Mouse (Mus musculus) bone marrow macrophage, adult 2 months (primary cell): ENCODE results near the gene Kif13a. TPM values are rescaled to one million over a fixed set of nuclear protein-coding genes. Genes with fewer than 3 reads are reported as not detected.

Experiments
- H3K27ac ChIP-seq: 2 replicates; pipeline ENCODE4 v1.5.1; 2012; ENCODE audit warnings: low read depth, low read length; ENCODE audit not compliant: insufficient read depth
- H3K4me1 ChIP-seq: 2 replicates; pipeline ENCODE4 v1.6.1; 2012; ENCODE audit warnings: low read length; ENCODE audit not compliant: control insufficient read depth, insufficient read depth
- H3K4me3 ChIP-seq: 2 replicates; pipeline ENCODE4 v1.5.1; 2012; ENCODE audit warnings: mild to moderate bottlenecking, low read length, moderate library complexity; ENCODE audit not compliant: insufficient read depth
- CTCF ChIP-seq: IDR thresholded peaks from 2 replicates; pipeline ENCODE4 v1.5.1; 2012; ENCODE audit warnings: low read depth, mild to moderate bottlenecking, low read length, moderate library complexity
- POLR2A ChIP-seq: IDR thresholded peaks from 2 replicates; pipeline ENCODE4 v1.6.1; 2012; ENCODE audit warnings: mild to moderate bottlenecking, low read depth, low read length, borderline replicate concordance
- polyA plus RNA-seq: library from polyadenylated mRNA; stranded (reverse); fragments of >200 nt; gene quantifications from 2 replicates; pipeline ENCODE4 v1.2.4, GENCODE M21; 2012; ENCODE audit not compliant: missing spikeins, insufficient read depth, insufficient read length

Kif13a gene
- polyA plus RNA-seq = 18.8 and 22.0 TPM in 2 replicates

DNA sequence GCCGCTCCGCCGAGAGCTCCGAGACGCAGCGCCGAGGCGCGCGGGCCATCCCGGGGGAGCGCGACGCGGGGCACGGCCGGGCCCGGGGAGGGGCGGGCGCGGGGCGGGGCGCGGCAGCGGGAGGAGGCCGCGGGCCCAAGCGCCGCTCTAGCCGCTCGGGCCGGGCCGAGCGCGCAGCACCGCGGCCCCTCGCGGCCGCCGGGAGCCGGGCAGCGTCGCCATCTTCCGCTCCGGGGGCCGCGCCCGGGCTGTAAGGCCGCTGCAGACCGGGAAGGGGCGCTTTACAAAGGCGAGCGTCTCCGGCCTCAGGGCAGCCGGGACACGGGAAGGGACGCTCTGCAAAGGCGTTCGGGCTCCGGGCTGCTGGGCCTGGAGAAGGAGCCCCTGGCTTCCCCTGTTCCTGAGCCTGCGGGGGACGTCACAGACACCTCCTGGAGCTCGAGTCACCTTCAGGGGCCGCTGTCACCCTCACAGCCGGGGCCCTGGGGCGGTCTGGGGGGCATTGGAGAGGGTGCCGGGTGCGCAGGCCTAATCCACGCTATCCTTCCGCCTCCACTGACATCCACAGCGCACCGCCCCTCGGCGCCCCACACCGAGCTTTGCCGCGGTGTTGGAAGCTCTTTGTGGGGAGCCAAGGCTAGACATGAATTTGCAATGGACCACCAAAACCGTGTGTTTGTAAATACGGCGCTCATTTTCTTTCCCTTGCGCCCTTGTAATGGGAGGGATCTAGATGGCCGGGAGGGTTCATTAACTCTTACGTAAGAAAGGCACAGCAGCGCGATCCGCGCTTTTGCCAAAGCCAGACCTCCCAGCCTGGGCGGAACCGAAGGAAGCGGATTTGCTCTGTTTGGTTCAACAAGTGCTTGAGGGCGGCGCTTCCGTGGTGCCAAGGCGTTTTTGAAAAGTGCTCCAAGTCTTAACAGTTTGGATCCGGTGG lies at the start of gene Kif13a:
Gene Kif13a (minus strand): TSS at position 149 of the 940 bp plus-strand sequence.
- Histone ChIP-seq H3K27ac (peak within 1 kb of the TSS; percentile 92), H3K4me3 (peak within 1 kb of the TSS; percentile 73), H3K4me1 (peaks cover 33% of the 10 kb centered on the region)
- no peak for TF ChIP-seq CTCF
- TF ChIP-seq POLR2A = 0 out of 2 replicates have a peak, but pooled peaks have one; percentile 45

DNA sequence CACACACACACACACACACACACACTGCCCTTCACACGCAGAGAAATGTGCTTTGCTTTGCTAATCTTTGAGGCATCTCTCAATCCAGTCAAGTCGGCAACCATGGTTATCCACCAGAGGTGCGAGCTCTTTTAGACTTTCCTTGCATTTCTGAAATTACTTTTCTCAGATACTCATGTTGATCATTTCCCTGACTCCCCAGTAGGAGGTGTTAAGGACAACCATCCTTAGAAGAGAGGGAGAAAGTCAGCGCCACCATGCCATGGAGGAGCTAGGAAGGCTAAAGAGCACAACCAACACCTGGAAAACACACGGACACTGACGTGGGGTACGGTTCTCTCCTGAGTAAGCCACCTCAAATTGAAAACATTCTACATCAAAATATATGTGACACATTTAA lies 46.9 kb upstream of the Kif13a start:
- H3K27ac ChIP-seq = no peak overlapping the region
- peaks cover 24% of the 10 kb centered on the region for H3K4me1 ChIP-seq
- no peak overlapping the region for H3K4me3 ChIP-seq
- TF ChIP-seq POLR2A = no peak
- no peak for TF ChIP-seq CTCF

GRCm38 (mm10) chr13:46975930-46976329 lies 46.3 kb upstream of the Kif13a start:
- TF ChIP-seq CTCF (no peak), POLR2A (no peak)
- peaks cover 23% of the 10 kb centered on the region for H3K4me1 ChIP-seq
- no peak overlapping the region for H3K27ac ChIP-seq
- H3K4me3 ChIP-seq = no peak overlapping the region

GRCm38 (mm10) chr13:46975031-46975551 lies 45.4 kb upstream of the Kif13a start:
- TF ChIP-seq POLR2A (no peak), CTCF (no peak)
- Histone ChIP-seq H3K27ac (no peak overlapping the region), H3K4me3 (no peak overlapping the region), H3K4me1 (peaks cover 15% of the 10 kb centered on the region)

GRCm38 (mm10) chr13:46970286-46970945 lies 40.7 kb upstream of the Kif13a start:
- Histone ChIP-seq H3K27ac (no peak overlapping the region), H3K4me3 (no peak overlapping the region), H3K4me1 (no peaks in the 10 kb centered on the region)
- no peak for TF ChIP-seq CTCF
- TF ChIP-seq POLR2A = no peak

DNA sequence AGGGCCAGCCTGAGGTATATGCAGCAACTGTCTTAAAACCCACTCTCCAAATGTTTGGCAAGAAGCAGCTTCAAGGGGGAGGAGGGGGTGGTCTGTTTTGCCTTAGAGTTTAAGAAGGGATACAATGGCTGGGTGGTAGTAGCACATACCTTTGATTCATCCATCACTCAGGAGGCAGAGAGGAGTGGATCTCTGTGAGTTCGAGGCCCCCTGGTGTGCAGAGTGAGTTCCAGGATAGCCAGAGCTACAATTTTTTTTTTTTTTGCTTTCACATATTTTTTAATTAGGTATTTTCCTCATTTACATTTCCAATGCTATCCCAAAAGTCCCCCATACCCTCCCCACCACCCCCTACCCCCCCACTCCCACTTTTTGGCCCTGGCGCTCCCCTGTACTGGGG lies 39.0 kb upstream of the Kif13a start:
- Histone ChIP-seq H3K4me1 (no peaks in the 10 kb centered on the region), H3K4me3 (no peak overlapping the region), H3K27ac (no peak overlapping the region)
- no peak for TF ChIP-seq POLR2A
- no peak for TF ChIP-seq CTCF

GRCm38 (mm10) chr13:46967308-46967707 lies 37.6 kb upstream of the Kif13a start:
- TF ChIP-seq CTCF (no peak), POLR2A (no peak)
- H3K4me3 ChIP-seq = no peak overlapping the region
- no peak overlapping the region for H3K27ac ChIP-seq
- no peaks in the 10 kb centered on the region for H3K4me1 ChIP-seq

GRCm38 (mm10) chr13:46960878-46961474 lies 31.3 kb upstream of the Kif13a start:
- TF ChIP-seq POLR2A = no peak
- no peak for TF ChIP-seq CTCF
- Histone ChIP-seq H3K4me3 (no peak overlapping the region), H3K27ac (no peak overlapping the region), H3K4me1 (peaks cover 26% of the 10 kb centered on the region)

DNA sequence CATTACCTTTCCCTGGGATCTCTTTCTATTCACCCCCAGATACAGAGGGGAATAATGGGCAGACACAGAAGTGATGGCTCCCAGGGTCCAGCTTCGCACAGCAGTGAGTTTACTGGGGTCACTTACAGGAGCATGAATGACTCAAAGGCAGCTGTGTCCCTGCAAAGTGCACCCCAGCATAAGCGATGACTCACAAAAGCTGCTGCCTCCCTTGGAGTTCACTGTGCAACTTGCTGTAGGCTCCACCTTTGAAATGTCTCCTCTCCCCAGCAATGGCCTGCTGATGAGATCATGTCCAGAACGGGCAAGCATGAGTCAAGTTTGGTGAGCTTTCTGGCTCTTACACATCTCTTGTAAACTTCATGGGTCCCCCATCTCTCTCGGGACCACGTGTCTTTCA lies 29.5 kb upstream of the Kif13a start:
- TF ChIP-seq CTCF = no peak
- TF ChIP-seq POLR2A = no peak
- no peak overlapping the region for H3K4me3 ChIP-seq
- H3K27ac ChIP-seq = no peak overlapping the region

GRCm38 (mm10) chr13:46951212-46951611 lies 21.5 kb upstream of the Kif13a start:
- H3K27ac ChIP-seq = no peak overlapping the region
- H3K4me1 ChIP-seq = peaks cover 5% of the 10 kb centered on the region
- TF ChIP-seq CTCF (no peak), POLR2A (no peak)
- H3K4me3 ChIP-seq = no peak overlapping the region

More for the DNA sequence above, 29.5 kb upstream of the Kif13a start:
- H3K4me1 ChIP-seq = peaks cover 26% of the 10 kb centered on the region
